Mouse (Mus musculus) ES-Bruce4 (cell line): ENCODE results near the gene Myof.

Experiments used
- CTCF ChIP-seq: IDR thresholded peaks from one replicate; pipeline ENCODE4 v1.8.1; 2011; ENCODE audit warnings: low read depth, low read length
- POLR2A ChIP-seq: IDR thresholded peaks from one replicate; pipeline ENCODE4 v1.8.1; 2011; ENCODE audit warnings: low read length; ENCODE audit not compliant: insufficient read depth

- TF ChIP-seq POLR2A: no peak
- TF ChIP-seq CTCF: no peak
Measured at GRCm38 (mm10) chr19:38045198-38045597, 1.8 kb upstream of the Myof start.
